Mouse (Mus musculus): ENCODE data around the gene Lrba. TPM values are rescaled to one million over a fixed set of nuclear protein-coding genes. Genes with fewer than 3 reads are reported as not detected.

Gene Lrba
- polyA plus RNA-seq, 1 experiment from 2014 or later, result 4.4 TPM

GRCm38 (mm10) chr3:86210959-86211358 lies 13.5 kb upstream of the Lrba start:
- WGBS, result 90% methylated on average over 3 of the region's 3 CpGs
- ATAC-seq (ENCODE audit: low FRiP score), result no peak
- no peaks in the 10 kb centered on the region for H3K36me3 ChIP-seq (replicated peaks)
- H3K4me2 ChIP-seq, result no peak overlapping the region
- no peak overlapping the region for H3K9ac ChIP-seq
- no peaks in the 10 kb centered on the region for H3K27me3 ChIP-seq
- no peak overlapping the region for H3K4me3 ChIP-seq (replicated peaks)
- H3K9me3 ChIP-seq, result no peaks in the 10 kb centered on the region
- H3K27ac ChIP-seq, result no peak overlapping the region
- no peaks in the 10 kb centered on the region for H3K4me1 ChIP-seq

GRCm38 (mm10) chr3:86214248-86214647 lies 10.2 kb upstream of the Lrba start:
- no peak overlapping the region for H3K27ac ChIP-seq
- H3K4me3 ChIP-seq (replicated peaks), result no peak overlapping the region
- H3K9ac ChIP-seq, result no peak overlapping the region
- H3K9me3 ChIP-seq, result no peaks in the 10 kb centered on the region
- no peak for ATAC-seq (ENCODE audit: low FRiP score)
- no peak overlapping the region for H3K4me2 ChIP-seq
- 93% methylated on average over 4 of the region's 4 CpGs for WGBS
- no peaks in the 10 kb centered on the region for H3K27me3 ChIP-seq
- H3K36me3 ChIP-seq (replicated peaks), result no peaks in the 10 kb centered on the region
- H3K4me1 ChIP-seq, result no peaks in the 10 kb centered on the region

DNA sequence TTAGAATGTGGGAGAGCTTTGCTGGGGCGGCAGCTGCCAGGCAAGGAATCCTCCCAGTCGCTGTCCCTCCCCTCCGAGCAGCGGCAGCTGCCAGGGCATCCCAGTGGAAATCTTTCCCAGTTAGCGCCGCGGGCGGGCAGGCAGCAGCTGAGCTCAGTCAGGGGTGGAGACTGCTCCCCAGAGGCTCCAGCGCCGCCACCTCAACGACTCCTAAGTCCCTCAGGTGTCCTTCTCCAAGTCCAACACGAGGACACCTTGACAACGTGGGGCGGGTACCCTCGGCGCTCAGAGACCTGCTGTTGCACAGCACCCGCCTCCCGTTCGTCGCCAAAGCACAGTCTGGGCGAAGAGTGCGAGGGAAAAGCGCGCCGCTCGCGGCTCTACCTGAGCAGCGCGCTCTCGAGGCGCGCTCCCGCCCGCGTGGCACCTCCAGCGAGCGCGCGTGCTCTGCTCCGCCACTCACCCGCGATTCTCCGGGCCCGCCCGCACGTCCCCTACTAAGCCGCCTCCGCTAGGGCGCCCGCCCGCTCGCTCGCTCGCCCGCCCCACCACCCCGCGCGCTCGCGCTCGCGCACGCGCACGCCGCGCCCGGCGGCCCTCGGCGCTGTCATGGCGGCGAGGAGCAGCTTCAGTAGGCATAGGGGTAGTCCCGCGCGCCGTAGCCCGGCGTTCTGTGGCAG lies 706 bp upstream of the Lrba start:
- Histone ChIP-seq H3K4me1 (peaks cover 5% of the 10 kb centered on the region), H3K9me3 (no peaks in the 10 kb centered on the region), H3K4me3 (replicated peaks) (peak overlapping the region; percentile 86), H3K27ac (peak overlapping the region; percentile 91), H3K9ac (peak overlapping the region; percentile 87), H3K27me3 (peaks cover 3% of the 10 kb centered on the region; the same call in 1 of the 2 replicates), H3K36me3 (replicated peaks) (no peaks in the 10 kb centered on the region), H3K4me2 (peak overlapping the region; percentile 94)
- under 1% methylated on average over 79 of the region's 79 CpGs for WGBS
- peak; percentile 95 for ATAC-seq (ENCODE audit: low FRiP score)

GRCm38 (mm10) chr3:86224314-86224563 lies 241 bp upstream of the Lrba start:
- ATAC-seq (ENCODE audit: low FRiP score), result no peak
- Histone ChIP-seq H3K9me3 (no peaks in the 10 kb centered on the region), H3K9ac (peak overlapping the region; percentile 87), H3K4me2 (peak overlapping the region; percentile 94), H3K4me1 (peaks cover 5% of the 10 kb centered on the region), H3K27me3 (peaks cover 3% of the 10 kb centered on the region; the same call in 1 of the 2 replicates), H3K27ac (peak overlapping the region; percentile 91), H3K36me3 (replicated peaks) (no peaks in the 10 kb centered on the region), H3K4me3 (replicated peaks) (peak overlapping the region; percentile 86)
- WGBS, result 0% methylated on average over 17 of the region's 28 CpGs

GRCm38 (mm10) chr3:86231532-86232086 lies 7.1 kb downstream of the Lrba start:
- H3K4me2 ChIP-seq, result no peak overlapping the region
- H3K9me3 ChIP-seq, result no peaks in the 10 kb centered on the region
- no peak overlapping the region for H3K27ac ChIP-seq
- no peaks in the 10 kb centered on the region for H3K36me3 ChIP-seq (replicated peaks)
- no peaks in the 10 kb centered on the region for H3K4me1 ChIP-seq
- no peak overlapping the region for H3K9ac ChIP-seq
- WGBS, result 57% methylated on average over 1 of the region's 1 CpGs
- ATAC-seq (ENCODE audit: low FRiP score), result no peak
- no peak overlapping the region for H3K4me3 ChIP-seq (replicated peaks)
- H3K27me3 ChIP-seq, result no peaks in the 10 kb centered on the region

DNA sequence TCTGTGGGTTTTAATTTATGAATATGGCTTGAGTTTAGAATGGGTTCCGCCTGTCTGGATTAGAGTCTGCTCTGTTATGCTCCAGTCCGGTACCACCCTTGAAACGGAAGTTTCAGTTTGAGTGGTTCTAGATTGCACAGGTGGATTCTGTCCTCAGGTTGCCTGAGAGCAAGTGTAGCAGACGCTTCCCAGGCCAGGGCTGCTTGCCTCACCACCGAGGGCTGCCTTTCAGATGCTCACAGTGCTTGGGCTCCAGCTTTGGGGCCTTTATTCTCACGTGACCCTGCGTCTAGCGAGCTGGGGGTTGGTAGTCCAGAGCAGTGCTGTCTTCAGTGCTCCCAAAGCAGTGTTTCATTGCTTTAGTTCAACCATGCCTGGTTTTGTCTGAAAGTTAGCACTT lies 22.7 kb downstream of the Lrba start:
- Histone ChIP-seq H3K27me3 (no peaks in the 10 kb centered on the region), H3K27ac (no peak overlapping the region), H3K4me3 (replicated peaks) (no peak overlapping the region), H3K4me1 (no peaks in the 10 kb centered on the region), H3K36me3 (replicated peaks) (no peaks in the 10 kb centered on the region), H3K4me2 (no peak overlapping the region), H3K9me3 (no peaks in the 10 kb centered on the region), H3K9ac (no peak overlapping the region)
- no peak for ATAC-seq (ENCODE audit: low FRiP score)
- WGBS, result 70% methylated on average over 8 of the region's 8 CpGs

- Histone ChIP-seq H3K9ac (no peak overlapping the region), H3K27me3 (no peaks in the 10 kb centered on the region), H3K27ac (no peak overlapping the region), H3K9me3 (no peaks in the 10 kb centered on the region), H3K36me3 (replicated peaks) (no peaks in the 10 kb centered on the region), H3K4me2 (no peak overlapping the region), H3K4me1 (no peaks in the 10 kb centered on the region), H3K4me3 (replicated peaks) (no peak overlapping the region)
- 70% methylated on average over 1 of the region's 1 CpGs for WGBS
- no peak for ATAC-seq (ENCODE audit: low FRiP score)
These were observed 26.7 kb downstream of the Lrba start for GRCm38 (mm10) chr3:86251212-86251611.

DNA sequence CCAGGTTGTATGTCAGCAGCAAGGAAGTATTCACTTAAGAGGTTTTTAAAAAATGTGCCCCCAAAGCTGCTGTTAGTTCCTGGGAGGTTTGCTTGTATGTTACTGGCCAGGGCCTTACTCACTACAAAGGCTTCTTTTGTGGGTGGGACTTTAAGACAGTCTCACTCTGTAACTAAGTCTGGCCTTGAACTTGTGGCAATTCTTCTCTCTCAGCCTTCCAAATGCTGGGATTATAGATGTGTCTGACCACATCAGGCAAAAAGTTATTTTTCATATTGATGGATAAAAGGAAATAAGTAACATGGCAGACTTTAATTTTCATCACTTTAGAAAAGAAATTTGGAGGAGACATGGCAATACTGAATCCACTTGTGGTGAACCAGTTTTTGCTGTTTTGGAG lies 28.1 kb downstream of the Lrba start:
- H3K9me3 ChIP-seq, result no peaks in the 10 kb centered on the region
- H3K9ac ChIP-seq, result no peak overlapping the region
- H3K4me1 ChIP-seq, result no peaks in the 10 kb centered on the region
- ATAC-seq (ENCODE audit: low FRiP score), result no peak
- no peaks in the 10 kb centered on the region for H3K36me3 ChIP-seq (replicated peaks)
- H3K4me3 ChIP-seq (replicated peaks), result no peak overlapping the region
- no peak overlapping the region for H3K4me2 ChIP-seq
- no peaks in the 10 kb centered on the region for H3K27me3 ChIP-seq
- H3K27ac ChIP-seq, result no peak overlapping the region

DNA sequence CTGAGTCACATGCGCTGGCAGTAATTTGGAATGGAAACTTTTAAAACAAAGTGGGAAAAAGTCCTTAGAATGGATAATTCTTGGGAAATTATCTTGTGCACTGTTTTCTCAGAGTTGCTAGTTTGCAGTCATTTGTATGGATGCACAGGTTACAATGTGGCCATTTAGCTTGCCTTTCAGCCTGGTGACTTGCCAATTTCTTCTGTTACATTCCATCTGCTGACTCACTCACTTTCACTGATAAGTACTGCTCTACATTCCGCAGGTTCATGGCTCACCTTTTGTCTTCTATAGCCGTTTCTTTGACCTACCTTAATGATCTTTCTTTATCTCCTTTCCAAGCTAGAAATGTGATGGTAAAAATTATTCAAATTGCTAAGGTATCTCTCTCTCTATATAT lies 28.6 kb downstream of the Lrba start:
- Histone ChIP-seq H3K4me1 (no peaks in the 10 kb centered on the region), H3K4me2 (no peak overlapping the region), H3K9ac (no peak overlapping the region), H3K4me3 (replicated peaks) (no peak overlapping the region), H3K36me3 (replicated peaks) (no peaks in the 10 kb centered on the region), H3K27me3 (no peaks in the 10 kb centered on the region), H3K9me3 (no peaks in the 10 kb centered on the region), H3K27ac (no peak overlapping the region)
- WGBS, result 83% methylated on average over 3 of the region's 3 CpGs
- no peak for ATAC-seq (ENCODE audit: low FRiP score)

GRCm38 (mm10) chr3:86253791-86254190 lies 29.3 kb downstream of the Lrba start:
- Histone ChIP-seq H3K9me3 (no peaks in the 10 kb centered on the region), H3K4me2 (no peak overlapping the region), H3K4me3 (replicated peaks) (no peak overlapping the region), H3K36me3 (replicated peaks) (no peaks in the 10 kb centered on the region), H3K27me3 (no peaks in the 10 kb centered on the region), H3K4me1 (no peaks in the 10 kb centered on the region), H3K27ac (no peak overlapping the region), H3K9ac (no peak overlapping the region)
- ATAC-seq (ENCODE audit: low FRiP score), result no peak
- WGBS, result 76% methylated on average over 1 of the region's 1 CpGs

- H3K4me3 ChIP-seq (replicated peaks), result no peak overlapping the region
- 3% methylated on average over 1 of the region's 1 CpGs for WGBS
- no peak overlapping the region for H3K9ac ChIP-seq
- no peaks in the 10 kb centered on the region for H3K9me3 ChIP-seq
- no peaks in the 10 kb centered on the region for H3K27me3 ChIP-seq
- ATAC-seq (ENCODE audit: low FRiP score), result peak; percentile 80; the same call in 1 of the 2 replicates
- no peak overlapping the region for H3K4me2 ChIP-seq
- no peaks in the 10 kb centered on the region for H3K36me3 ChIP-seq (replicated peaks)
- no peak overlapping the region for H3K27ac ChIP-seq
- no peaks in the 10 kb centered on the region for H3K4me1 ChIP-seq
These were observed 43.7 kb downstream of the Lrba start for GRCm38 (mm10) chr3:86268074-86268702.

GRCm38 (mm10) chr3:86275651-86276050 lies 51.2 kb downstream of the Lrba start:
- H3K36me3 ChIP-seq (replicated peaks), result no peaks in the 10 kb centered on the region

DNA sequence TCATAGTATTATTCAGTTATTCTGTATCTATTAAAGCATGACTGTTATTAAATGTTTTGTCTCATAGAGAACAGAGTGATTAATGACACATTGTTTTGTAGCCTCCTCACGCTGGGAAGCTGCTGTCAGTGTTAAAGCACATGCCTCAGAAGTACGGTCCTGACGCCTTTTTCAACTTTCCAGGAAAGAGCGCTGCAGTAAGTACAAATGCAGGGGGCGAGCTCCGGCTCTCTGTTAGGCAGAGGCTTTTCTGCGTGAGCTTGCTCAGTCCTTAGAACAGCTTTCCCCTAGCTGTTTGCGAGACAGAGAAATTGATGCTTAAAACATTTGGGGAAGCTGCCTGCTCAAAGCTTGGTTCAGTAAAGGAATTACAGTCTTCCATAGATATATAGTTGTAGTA lies 66.8 kb downstream of the Lrba start:
- H3K9ac ChIP-seq, result no peak overlapping the region
- no peaks in the 10 kb centered on the region for H3K27me3 ChIP-seq
- H3K4me1 ChIP-seq, result no peaks in the 10 kb centered on the region
- no peaks in the 10 kb centered on the region for H3K9me3 ChIP-seq
- H3K4me2 ChIP-seq, result no peak overlapping the region
- no peak for ATAC-seq (ENCODE audit: low FRiP score)
- no peaks in the 10 kb centered on the region for H3K36me3 ChIP-seq (replicated peaks)
- no peak overlapping the region for H3K4me3 ChIP-seq (replicated peaks)
- 53% methylated on average over 8 of the region's 8 CpGs for WGBS
- no peak overlapping the region for H3K27ac ChIP-seq

More at GRCm38 (mm10) chr3:86275651-86276050, 51.2 kb downstream of the Lrba start:
- Histone ChIP-seq H3K9ac (no peak overlapping the region), H3K27ac (no peak overlapping the region), H3K27me3 (no peaks in the 10 kb centered on the region), H3K9me3 (no peaks in the 10 kb centered on the region), H3K4me3 (replicated peaks) (no peak overlapping the region), H3K4me2 (no peak overlapping the region), H3K4me1 (no peaks in the 10 kb centered on the region)
- WGBS, result 72% methylated on average over 1 of the region's 1 CpGs
- no peak for ATAC-seq (ENCODE audit: low FRiP score)

All from forebrain, embryonic 12.5 days (tissue).